Mouse (Mus musculus) MEL (cell line): Measurements from ENCODE around the gene Auts2. TPM values are rescaled to one million over a fixed set of nuclear protein-coding genes. Genes with fewer than 3 reads are reported as not detected.

ENCODE experiments used
- DNase-seq: peaks from one replicate; pipeline ENCODE4 v3.0.0; 2011; ENCODE audit warnings: low read depth, low spot score
- H3K27ac ChIP-seq: 2 replicates; pipeline ENCODE4 v1.5.1; 2012; ENCODE audit warnings: low read depth, mild to moderate bottlenecking, control low read depth, low read length, moderate library complexity; ENCODE audit not compliant: control insufficient read depth
- H3K27me3 ChIP-seq, 2 experiments: fragments of 150-350 bp in 1 of 2; sonication (generic) in 1 of 2; 2 replicates each; pipeline ENCODE4 v1.6.1; 2012; ENCODE audit warnings: low read length in 2 of 2, mild to moderate bottlenecking in 2 of 2, improper control_type of control experiment in 1 of 2, moderate library complexity in 1 of 2; ENCODE audit not compliant: insufficient read depth in 2 of 2, control insufficient read depth in 1 of 2
- H3K36me3 ChIP-seq, 2 experiments: 2 replicates each; pipeline ENCODE4 v1.6.1; 2012 to 2014; ENCODE audit warnings: low read length in 2 of 2, improper control_type of control experiment in 1 of 2, inconsistent platforms in 1 of 2, mild to moderate bottlenecking in 1 of 2; ENCODE audit not compliant: insufficient read depth in 2 of 2, control insufficient read depth in 1 of 2
- H3K4me1 ChIP-seq, 2 experiments: fragments of 150-350 bp in 1 of 2; sonication (generic) in 1 of 2; 2 replicates each; pipeline ENCODE4 v1.6.1; 2012; ENCODE audit warnings: low read length in 2 of 2, improper control_type of control experiment in 1 of 2, mild to moderate bottlenecking in 1 of 2; ENCODE audit not compliant: insufficient read depth in 2 of 2, control insufficient read depth in 1 of 2
- H3K4me3 ChIP-seq, 2 experiments: fragments of 150-350 bp in 1 of 2; sonication (generic) in 1 of 2; 2 replicates each; pipeline ENCODE4 v1.5.1; 2012; ENCODE audit warnings: low read depth in 2 of 2, low read length in 2 of 2, mild to moderate bottlenecking in 2 of 2, moderate library complexity in 2 of 2, control low read depth in 1 of 2, improper control_type of control experiment in 1 of 2; ENCODE audit not compliant: control insufficient read depth in 1 of 2, insufficient read depth in 1 of 2
- H3K79me2 ChIP-seq: 2 replicates; pipeline ENCODE4 v1.6.1; 2012; ENCODE audit warnings: mild to moderate bottlenecking, low read length, moderate library complexity; ENCODE audit not compliant: control insufficient read depth, poor library complexity, insufficient read depth
- H3K9ac ChIP-seq: 2 replicates; pipeline ENCODE4 v1.6.1; 2012; ENCODE audit warnings: low read depth, mild to moderate bottlenecking, control low read depth, low read length, moderate library complexity; ENCODE audit not compliant: control insufficient read depth, poor library complexity, severe bottlenecking
- H3K9me3 ChIP-seq: fragments of 150-350 bp; sonication (generic); replicated peaks from 2 replicates; pipeline ENCODE4 v1.6.1; 2012; ENCODE audit warnings: mild to moderate bottlenecking, low read length, improper control_type of control experiment, moderate library complexity; ENCODE audit not compliant: insufficient read depth
- CHD1 ChIP-seq: IDR thresholded peaks from 2 replicates; pipeline ENCODE4 v1.6.1; 2012; ENCODE audit warnings: low read depth, mild to moderate bottlenecking, inconsistent platforms, low read length, improper control_type of control experiment
- CHD2 ChIP-seq: IDR thresholded peaks from 2 replicates; pipeline ENCODE4 v1.6.1; 2011; ENCODE audit warnings: low read length, improper control_type of control experiment
- ELF1 ChIP-seq: IDR thresholded peaks from 2 replicates; pipeline ENCODE4 v1.6.1; 2014; ENCODE audit warnings: low read depth, mild to moderate bottlenecking, inconsistent platforms, low read length, improper control_type of control experiment, moderate library complexity
- EP300 ChIP-seq, 2 experiments: IDR thresholded peaks; 2 replicates each; pipeline ENCODE4 v1.6.1; 2011; ENCODE audit warnings: improper control_type of control experiment in 2 of 2, low read length in 2 of 2, low read depth in 1 of 2, mild to moderate bottlenecking in 1 of 2
- ETS1 ChIP-seq: IDR thresholded peaks from 2 replicates; pipeline ENCODE4 v1.6.1; 2012; ENCODE audit warnings: low read depth, mild to moderate bottlenecking, inconsistent platforms, low read length, improper control_type of control experiment, moderate library complexity
- GABPA ChIP-seq: IDR thresholded peaks from 2 replicates; pipeline ENCODE4 v1.6.1; 2012; ENCODE audit warnings: low read depth, mild to moderate bottlenecking, inconsistent platforms, low read length, improper control_type of control experiment, moderate library complexity
- MAFK ChIP-seq: IDR thresholded peaks from 2 replicates; pipeline ENCODE4 v1.6.1; 2011; ENCODE audit warnings: low read depth, mild to moderate bottlenecking, low read length, improper control_type of control experiment, borderline replicate concordance
- MAZ ChIP-seq: IDR thresholded peaks from 2 replicates; pipeline ENCODE4 v1.6.1; 2012; ENCODE audit warnings: low read depth, mild to moderate bottlenecking, inconsistent platforms, low read length, improper control_type of control experiment
- MYC ChIP-seq: IDR thresholded peaks from 2 replicates; pipeline ENCODE4 v1.6.1; 2011; ENCODE audit warnings: low read depth, mild to moderate bottlenecking, low read length, improper control_type of control experiment, moderate library complexity
- NELFE ChIP-seq: IDR thresholded peaks from 2 replicates; pipeline ENCODE4 v1.6.1; 2011; ENCODE audit warnings: low read depth, low read length, improper control_type of control experiment
- POLR2AphosphoS5 ChIP-seq: IDR thresholded peaks from 2 replicates; pipeline ENCODE4 v1.6.1; 2012; ENCODE audit warnings: low read depth, borderline replicate concordance, mild to moderate bottlenecking, inconsistent platforms, low read length, moderate library complexity, mixed read lengths
- RCOR1 ChIP-seq: IDR thresholded peaks from 2 replicates; pipeline ENCODE4 v1.6.1; 2012; ENCODE audit warnings: low read depth, mild to moderate bottlenecking, inconsistent platforms, low read length, improper control_type of control experiment
- SIN3A ChIP-seq: IDR thresholded peaks from 2 replicates; pipeline ENCODE4 v1.6.1; 2012; ENCODE audit warnings: low read length, improper control_type of control experiment, inconsistent platforms
- SMC3 ChIP-seq: IDR thresholded peaks from 2 replicates; pipeline ENCODE4 v1.6.1; 2011; ENCODE audit warnings: low read depth, low read length, improper control_type of control experiment
- TBP ChIP-seq: IDR thresholded peaks from 2 replicates; pipeline ENCODE4 v1.8.0; 2011; ENCODE audit warnings: low read depth, low read length, improper control_type of control experiment
- UBTF ChIP-seq: IDR thresholded peaks from 2 replicates; pipeline ENCODE4 v1.6.1; 2012; ENCODE audit warnings: low read depth, mild to moderate bottlenecking, inconsistent platforms, low read length, improper control_type of control experiment, moderate library complexity, borderline replicate concordance; ENCODE audit not compliant: insufficient read depth
- USF1 ChIP-seq: IDR thresholded peaks from 2 replicates; pipeline ENCODE4 v1.6.1; 2014; ENCODE audit warnings: low read depth, mild to moderate bottlenecking, inconsistent platforms, low read length, improper control_type of control experiment, moderate library complexity
- USF2 ChIP-seq, 2 experiments: IDR thresholded peaks; 2 replicates each; pipeline ENCODE4 v1.6.1; 2011 to 2012; ENCODE audit warnings: improper control_type of control experiment in 2 of 2, low read length in 2 of 2, borderline replicate concordance in 1 of 2, inconsistent platforms in 1 of 2, low read depth in 1 of 2, mild to moderate bottlenecking in 1 of 2; ENCODE audit not compliant: insufficient read depth in 1 of 2
- ZMIZ1 ChIP-seq: IDR thresholded peaks from 2 replicates; pipeline ENCODE4 v1.6.1; 2012; ENCODE audit warnings: low read depth, mild to moderate bottlenecking, inconsistent platforms, low read length, improper control_type of control experiment, moderate library complexity
- polyA plus RNA-seq, 2 experiments: library from polyadenylated mRNA; stranded (reverse) in 1 of 2; unstranded in 1 of 2; fragments of >175 nt in 1 of 2; fragments of >200 nt in 1 of 2; gene quantifications; 2 replicates each; pipeline versions ENCODE4 v1.2.1 to v1.2.4; 2012; ENCODE audit warnings: low replicate concordance in 2 of 2, low read depth in 1 of 2; ENCODE audit not compliant: insufficient read length in 2 of 2, insufficient read depth in 1 of 2, missing spikeins in 1 of 2
- total RNA-seq: library from RNA; depleted of rRNA; stranded (reverse); fragments of 300-350 nt; gene quantifications from 2 replicates; pipeline ENCODE4 v1.2.3, GENCODE M21; 2012

Auts2 gene
- total and polyA plus RNA-seq, 3 experiments: not detected

DNA sequence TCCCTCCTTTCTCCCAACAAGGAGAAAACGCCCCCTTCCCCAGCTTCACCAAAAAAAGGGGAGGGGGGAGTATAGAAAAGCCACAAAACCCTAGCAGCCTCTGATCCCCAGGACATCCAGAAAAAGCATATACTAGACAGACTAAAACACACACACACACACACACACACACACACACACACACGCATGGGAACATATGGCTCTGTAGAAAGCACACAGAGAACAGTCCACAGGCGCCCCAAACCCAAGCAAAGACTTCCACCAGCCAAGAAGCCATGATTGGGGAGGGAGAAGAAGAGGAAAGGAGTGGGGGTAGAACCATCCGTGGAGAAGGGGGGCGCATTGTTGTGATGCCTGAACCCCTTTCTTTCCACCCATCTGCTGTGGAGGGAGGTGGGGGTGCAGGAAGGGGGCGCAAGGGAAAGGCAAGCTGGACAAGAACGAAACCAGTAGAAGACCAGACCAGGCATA, 2.3 kb downstream of the Auts2 start:
- DNase-seq: no peak
- no peak overlapping the region for H3K4me3 ChIP-seq
- H3K36me3 ChIP-seq: no peaks in the 10 kb centered on the region
- no peak overlapping the region for H3K9ac ChIP-seq
- TF ChIP-seq TBP (no peak), GABPA (no peak), UBTF (no peak), SIN3A (no peak), EP300 (IDR thresholded peaks at IDR 0.05; ENCODE audit: low read depth in 1 of 2, low read length in 2 of 2) (no peak), CHD2 (no peak), ETS1 (no peak), RCOR1 (no peak), USF1 (no peak), ELF1 (no peak), POLR2AphosphoS5 (no peak), MAFK (no peak), MYC (no peak), NELFE (no peak), SMC3 (no peak)
- no peaks in the 10 kb centered on the region for H3K79me2 ChIP-seq
- H3K27ac ChIP-seq: no peak overlapping the region
- no peaks in the 10 kb centered on the region for H3K4me1 ChIP-seq
- H3K27me3 ChIP-seq: no peaks in the 10 kb centered on the region
- no peaks in the 10 kb centered on the region for H3K9me3 ChIP-seq

- Histone ChIP-seq H3K27ac (no peak overlapping the region), H3K9ac (no peak overlapping the region), H3K9me3 (no peaks in the 10 kb centered on the region), H3K27me3 (no peaks in the 10 kb centered on the region), H3K36me3 (no peaks in the 10 kb centered on the region), H3K4me3 (no peak overlapping the region), H3K79me2 (no peaks in the 10 kb centered on the region), H3K4me1 (no peaks in the 10 kb centered on the region)
- TF ChIP-seq MYC (no peak), CHD1 (no peak), GABPA (no peak)
- no peak for DNase-seq
These were observed 5.7 kb downstream of the Auts2 start for GRCm38 (mm10) chr5:132537475-132537874.

DNA sequence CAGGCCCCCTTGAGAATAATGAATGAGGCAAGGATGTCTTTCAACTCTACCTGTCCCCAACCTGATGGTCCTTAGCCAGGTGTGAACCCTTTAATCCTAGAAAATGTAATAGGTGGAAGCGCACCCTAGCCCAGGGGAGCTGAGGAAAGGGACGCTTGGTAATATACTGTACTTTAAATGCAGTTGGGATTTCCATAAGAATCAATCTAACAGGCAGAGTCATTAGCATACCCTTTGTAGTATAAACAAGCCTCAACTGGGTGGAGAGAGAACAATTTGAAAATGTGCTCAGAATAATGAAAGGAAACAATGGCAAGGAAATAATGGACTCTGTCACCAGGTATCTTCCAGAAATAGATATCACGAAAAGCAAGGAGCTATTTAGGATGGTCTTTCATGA, 16.7 kb downstream of the Auts2 start:
- Histone ChIP-seq H3K4me1 (no peaks in the 10 kb centered on the region), H3K27me3 (no peaks in the 10 kb centered on the region), H3K79me2 (no peaks in the 10 kb centered on the region), H3K9me3 (no peaks in the 10 kb centered on the region; the same call in 1 of the 2 replicates), H3K36me3 (no peaks in the 10 kb centered on the region), H3K27ac (no peak overlapping the region), H3K4me3 (no peak overlapping the region), H3K9ac (no peak overlapping the region)
- TF ChIP-seq SIN3A: no peak
- TF ChIP-seq USF2 (IDR thresholded peaks at IDR 0.05; ENCODE audit: borderline replicate concordance in 1 of 2, insufficient read depth in 1 of 2, low read depth in 1 of 2, low read length in 2 of 2): no peak
- no peak for TF ChIP-seq ZMIZ1
- TF ChIP-seq MAZ: no peak
- DNase-seq: no peak
